Mouse (Mus musculus): ENCODE results near the gene Pcx. TPM values are rescaled to one million over a fixed set of nuclear protein-coding genes. Genes with fewer than 3 reads are reported as not detected.

Pcx gene
- polyA plus RNA-seq, 1 experiment from 2014 or later, result 56.3 TPM

DNA sequence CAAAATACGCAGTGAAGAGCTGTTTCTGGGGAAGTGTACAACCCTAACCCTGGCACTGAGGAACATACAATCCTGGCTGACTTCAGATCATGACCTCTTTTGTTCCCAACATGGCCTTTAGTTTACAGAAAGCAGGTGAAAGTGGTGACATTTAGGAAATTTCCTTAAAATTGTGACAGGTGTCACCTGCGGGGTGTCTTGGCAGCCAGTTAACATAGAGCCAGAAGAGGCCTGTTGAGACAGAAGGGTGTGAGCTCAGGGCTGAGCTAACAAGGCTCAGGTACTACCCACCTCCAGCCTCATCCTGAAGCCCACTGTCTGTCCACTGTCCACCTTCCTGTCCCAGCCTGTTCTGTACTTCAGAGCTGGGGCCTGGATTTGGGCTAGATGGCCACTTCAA, 30.2 kb upstream of the Pcx start:
- Histone ChIP-seq H3K4me3 (replicated peaks) (no peak overlapping the region), H3K36me3 (replicated peaks) (no peaks in the 10 kb centered on the region), H3K27me3 (peaks cover 53% of the 10 kb centered on the region), H3K9me3 (replicated peaks) (no peaks in the 10 kb centered on the region), H3K27ac (replicated peaks) (no peak overlapping the region), H3K9ac (no peak overlapping the region), H3K4me2 (no peak overlapping the region), H3K4me1 (replicated peaks) (peaks cover 15% of the 10 kb centered on the region)
- 64% methylated on average over 2 of the region's 2 CpGs for WGBS (ENCODE audit: insufficient replicate concordance)
- ATAC-seq (ENCODE audit: insufficient read depth), result no peak

DNA sequence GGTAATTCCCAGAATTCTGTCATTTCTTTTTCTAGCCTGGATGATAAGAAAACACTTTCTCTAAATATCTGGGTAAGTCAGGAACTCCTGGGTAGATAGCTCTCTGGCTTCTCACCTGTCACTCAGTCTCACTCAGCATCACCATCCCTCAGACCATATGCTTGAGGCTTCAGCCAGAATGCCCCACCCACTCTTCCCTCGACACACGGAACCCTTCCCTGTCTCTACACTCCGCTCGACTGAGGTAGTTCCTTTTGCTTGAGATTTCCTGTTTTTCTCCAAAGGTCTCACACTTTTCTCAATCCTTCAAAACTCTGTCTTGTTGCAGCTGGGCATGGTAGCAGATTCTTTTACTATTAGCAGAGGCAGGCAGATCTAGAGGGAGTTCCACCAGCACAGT, 28.9 kb upstream of the Pcx start:
- no peak for ATAC-seq (ENCODE audit: insufficient read depth)
- H3K4me3 ChIP-seq (replicated peaks), result no peak overlapping the region
- no peak overlapping the region for H3K4me2 ChIP-seq
- H3K9me3 ChIP-seq (replicated peaks), result no peaks in the 10 kb centered on the region
- 19% methylated on average over 4 of the region's 4 CpGs for WGBS (ENCODE audit: insufficient replicate concordance)
- no peaks in the 10 kb centered on the region for H3K36me3 ChIP-seq (replicated peaks)
- H3K4me1 ChIP-seq (replicated peaks), result peaks cover 15% of the 10 kb centered on the region
- peaks cover 40% of the 10 kb centered on the region for H3K27me3 ChIP-seq
- no peak overlapping the region for H3K27ac ChIP-seq (replicated peaks)
- no peak overlapping the region for H3K9ac ChIP-seq

DNA sequence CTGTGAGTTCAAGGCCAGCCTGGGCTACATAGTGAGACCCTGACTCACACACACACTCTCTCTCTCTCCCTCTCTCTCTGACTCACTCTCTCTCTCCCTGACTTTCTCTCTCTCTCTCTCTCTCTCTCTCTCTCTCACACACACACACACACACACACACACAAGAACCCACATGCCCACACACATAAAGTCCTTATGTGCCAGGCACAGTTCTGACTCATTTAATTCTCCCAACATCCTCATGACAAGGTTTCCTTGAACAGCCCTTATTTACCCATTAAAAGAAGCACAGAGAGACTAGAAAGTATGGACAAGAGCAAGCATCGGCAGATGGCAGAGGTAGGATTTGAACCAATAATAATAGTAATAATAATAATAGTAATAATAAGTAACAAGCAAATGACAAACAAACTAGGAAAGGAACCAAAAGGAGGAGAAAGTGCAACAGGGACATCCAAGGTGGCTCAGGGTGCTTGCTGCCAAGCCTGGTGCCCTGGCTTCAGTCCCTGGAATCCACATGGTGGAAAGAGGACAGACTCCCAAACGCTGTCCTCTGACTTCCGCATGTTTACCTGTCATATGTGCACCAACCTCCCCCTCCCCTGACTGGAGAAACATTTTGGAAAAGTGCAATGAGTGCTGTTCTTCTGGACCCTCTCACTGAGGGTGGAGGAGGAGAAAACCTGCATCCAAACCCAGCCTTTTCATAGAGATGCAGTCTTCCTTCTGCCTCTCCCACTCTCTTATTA, 28.0 kb upstream of the Pcx start:
- no peak overlapping the region for H3K4me2 ChIP-seq
- peaks cover 6% of the 10 kb centered on the region for H3K4me1 ChIP-seq (replicated peaks)
- no peak overlapping the region for H3K4me3 ChIP-seq (replicated peaks)
- 76% methylated on average over 3 of the region's 3 CpGs for WGBS (ENCODE audit: insufficient replicate concordance)
- no peak overlapping the region for H3K9ac ChIP-seq
- H3K27me3 ChIP-seq, result peaks cover 31% of the 10 kb centered on the region
- no peak overlapping the region for H3K27ac ChIP-seq (replicated peaks)
- ATAC-seq (ENCODE audit: insufficient read depth), result no peak
- no peaks in the 10 kb centered on the region for H3K9me3 ChIP-seq (replicated peaks)
- H3K36me3 ChIP-seq (replicated peaks), result no peaks in the 10 kb centered on the region

DNA sequence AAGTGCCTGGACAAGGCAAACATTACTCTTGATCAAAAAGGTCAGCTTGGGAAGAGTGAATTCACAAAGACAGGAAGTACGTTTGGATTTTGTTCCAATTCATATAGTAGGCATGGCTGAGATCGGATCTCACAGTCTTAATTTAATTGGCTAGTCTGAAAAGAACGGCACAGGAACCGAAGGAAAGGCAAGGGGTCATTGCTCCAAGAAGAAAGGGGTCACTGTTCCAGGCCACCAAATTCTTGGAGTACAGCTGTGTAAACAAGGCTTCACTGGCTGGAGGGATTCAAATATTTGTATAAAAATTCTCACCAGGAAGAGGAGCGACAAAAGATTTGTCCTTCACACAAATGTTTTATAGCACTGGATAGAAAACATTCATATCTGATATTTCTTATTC, 25.3 kb upstream of the Pcx start:
- no peak for ATAC-seq (ENCODE audit: insufficient read depth)
- 48% methylated on average over 5 of the region's 5 CpGs for WGBS (ENCODE audit: insufficient replicate concordance)
- H3K36me3 ChIP-seq (replicated peaks), result no peaks in the 10 kb centered on the region

DNA sequence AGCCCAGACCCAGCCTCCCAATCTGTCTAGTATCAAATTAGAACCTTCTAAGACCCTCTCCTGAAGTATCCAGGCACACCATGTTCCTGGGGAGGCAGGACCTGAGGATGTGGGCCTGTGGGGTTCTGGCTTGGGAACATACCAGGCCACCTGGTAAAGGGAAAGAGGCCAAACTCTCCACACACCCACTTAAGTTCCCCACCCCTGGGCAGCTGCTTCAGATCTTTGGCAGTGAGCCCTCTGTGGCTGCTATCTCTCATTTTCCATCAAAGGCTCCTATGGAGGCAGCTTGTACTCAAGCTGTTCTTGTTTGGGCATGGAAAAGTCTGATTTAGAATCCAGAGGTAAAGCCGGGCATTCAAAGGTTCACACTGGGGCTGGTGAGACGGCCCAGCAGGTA, 22.4 kb upstream of the Pcx start:
- Histone ChIP-seq H3K36me3 (replicated peaks) (no peaks in the 10 kb centered on the region), H3K27ac (replicated peaks) (no peak overlapping the region), H3K4me2 (no peak overlapping the region), H3K4me1 (replicated peaks) (0 out of 2 replicates have a peak, but pooled peaks cover 8% of the 10 kb centered on the region), H3K9ac (no peak overlapping the region), H3K27me3 (peaks cover under 1% of the 10 kb centered on the region; the same call in 1 of the 2 replicates), H3K9me3 (replicated peaks) (no peaks in the 10 kb centered on the region), H3K4me3 (replicated peaks) (no peak overlapping the region)
- no peak for ATAC-seq (ENCODE audit: insufficient read depth)
- 67% methylated on average over 2 of the region's 2 CpGs for WGBS (ENCODE audit: insufficient replicate concordance)

More for the DNA sequence above, 25.3 kb upstream of the Pcx start:
- Histone ChIP-seq H3K27ac (replicated peaks) (no peak overlapping the region), H3K4me1 (replicated peaks) (0 out of 2 replicates have a peak, but pooled peaks cover 4% of the 10 kb centered on the region), H3K4me3 (replicated peaks) (no peak overlapping the region), H3K9me3 (replicated peaks) (no peaks in the 10 kb centered on the region), H3K4me2 (no peak overlapping the region), H3K9ac (no peak overlapping the region), H3K27me3 (peaks cover 6% of the 10 kb centered on the region)

DNA sequence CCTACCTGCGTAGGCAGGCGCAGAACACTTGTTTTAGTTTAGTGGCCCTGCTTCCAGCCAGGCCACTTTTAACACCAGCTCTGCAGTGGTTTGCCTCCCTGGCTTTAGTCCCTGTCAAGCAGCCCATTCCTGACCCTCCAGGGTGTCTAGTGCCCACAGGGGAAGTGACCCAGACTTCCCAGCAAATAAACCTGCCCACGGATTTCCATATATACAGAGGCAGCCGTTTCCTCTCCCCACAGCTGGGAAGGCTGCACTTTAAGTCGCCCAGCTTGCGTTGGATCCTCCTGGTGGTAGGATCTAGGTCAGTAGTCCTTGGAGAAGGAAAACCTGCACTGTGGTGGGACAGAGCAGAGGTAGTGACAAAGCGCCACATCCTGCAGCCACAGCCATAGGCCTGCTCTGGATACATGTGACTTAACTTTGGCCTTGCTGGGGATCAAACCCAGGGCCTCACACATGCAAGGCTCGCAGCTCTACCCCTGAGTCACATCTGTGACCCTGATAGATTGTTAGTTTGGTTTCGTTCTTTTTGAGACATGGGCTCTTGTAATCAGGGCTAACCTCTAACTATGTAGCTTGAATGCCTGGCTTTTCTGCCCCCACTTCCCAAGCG, 19.1 kb upstream of the Pcx start:
- Histone ChIP-seq H3K4me3 (replicated peaks) (no peak overlapping the region), H3K27me3 (no peaks in the 10 kb centered on the region), H3K9me3 (replicated peaks) (no peaks in the 10 kb centered on the region), H3K4me1 (replicated peaks) (0 out of 2 replicates have a peak, but pooled peaks cover 8% of the 10 kb centered on the region), H3K36me3 (replicated peaks) (no peaks in the 10 kb centered on the region), H3K9ac (no peak overlapping the region), H3K27ac (replicated peaks) (no peak overlapping the region), H3K4me2 (no peak overlapping the region)
- WGBS (ENCODE audit: insufficient replicate concordance), result 56% methylated on average over 10 of the region's 10 CpGs
- no peak for ATAC-seq (ENCODE audit: insufficient read depth)

DNA sequence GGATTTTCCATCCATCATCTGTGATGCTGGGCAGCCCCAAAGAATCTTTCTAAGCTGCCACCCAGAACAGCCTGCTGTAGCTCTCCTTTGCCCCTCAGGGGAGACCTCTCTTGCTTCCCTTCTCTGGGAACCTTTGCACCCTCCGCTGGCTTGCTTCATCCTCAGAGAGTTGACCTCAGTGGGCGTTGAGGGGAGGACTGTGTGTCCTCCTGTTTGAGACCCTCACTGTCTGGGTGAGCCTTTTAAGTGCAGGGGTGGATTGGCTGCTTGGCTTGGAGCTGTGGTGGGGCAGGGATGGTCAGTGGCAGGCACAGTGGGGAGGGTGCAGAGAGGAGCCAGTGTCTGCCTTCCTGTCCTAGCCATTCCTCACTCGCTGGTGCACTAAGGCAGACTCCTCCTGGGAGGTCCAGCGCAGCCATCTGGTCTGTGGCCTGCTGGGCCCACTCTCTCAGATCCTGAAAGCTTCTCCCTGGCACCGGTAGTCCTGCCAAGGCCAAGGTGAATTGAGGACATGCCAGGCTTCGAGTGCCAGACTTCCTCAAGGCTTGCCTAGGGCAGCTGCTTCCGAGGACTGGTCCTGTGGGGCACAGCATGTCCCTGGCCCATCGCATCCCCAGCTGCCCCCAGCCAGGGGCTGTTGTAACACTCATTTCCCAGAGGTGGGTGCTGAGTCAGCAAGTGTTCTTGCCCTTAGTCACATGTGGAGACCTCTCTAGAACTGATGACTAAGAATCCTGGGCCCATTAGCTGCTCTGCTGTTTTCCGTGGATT, 17.6 kb upstream of the Pcx start:
- Histone ChIP-seq H3K36me3 (replicated peaks) (no peaks in the 10 kb centered on the region), H3K9me3 (replicated peaks) (no peaks in the 10 kb centered on the region), H3K27ac (replicated peaks) (no peak overlapping the region), H3K4me1 (replicated peaks) (peaks cover 21% of the 10 kb centered on the region), H3K4me2 (no peak overlapping the region), H3K27me3 (no peaks in the 10 kb centered on the region), H3K4me3 (replicated peaks) (no peak overlapping the region), H3K9ac (no peak overlapping the region)
- no peak for ATAC-seq (ENCODE audit: insufficient read depth)
- 45% methylated on average over 9 of the region's 9 CpGs for WGBS (ENCODE audit: insufficient replicate concordance)

DNA sequence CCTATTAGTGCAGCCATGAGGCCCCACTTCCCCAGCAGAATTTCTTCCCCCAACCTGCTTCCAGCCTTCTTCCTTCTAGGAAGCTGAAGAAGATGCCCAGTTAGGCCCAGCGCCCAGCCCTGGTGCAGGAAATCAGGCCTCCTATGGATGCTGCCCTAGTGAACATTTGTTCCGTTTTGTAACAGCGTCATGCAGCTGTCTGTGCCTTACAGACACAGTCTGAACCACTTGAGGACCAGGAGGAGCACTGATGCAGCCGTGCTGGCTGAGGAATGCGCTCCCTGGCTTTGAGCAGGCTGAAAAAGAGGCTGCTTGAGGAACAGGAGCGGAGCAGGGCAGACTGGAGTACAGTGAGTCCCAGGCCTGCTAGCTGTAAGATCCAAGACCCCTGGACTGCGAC, 15.6 kb upstream of the Pcx start:
- H3K4me2 ChIP-seq, result no peak overlapping the region
- H3K9ac ChIP-seq, result no peak overlapping the region
- H3K36me3 ChIP-seq (replicated peaks), result no peaks in the 10 kb centered on the region
- 61% methylated on average over 7 of the region's 7 CpGs for WGBS (ENCODE audit: insufficient replicate concordance)
- H3K9me3 ChIP-seq (replicated peaks), result no peaks in the 10 kb centered on the region
- H3K4me3 ChIP-seq (replicated peaks), result no peak overlapping the region
- no peaks in the 10 kb centered on the region for H3K27me3 ChIP-seq
- H3K4me1 ChIP-seq (replicated peaks), result peaks cover 27% of the 10 kb centered on the region
- no peak overlapping the region for H3K27ac ChIP-seq (replicated peaks)
- ATAC-seq (ENCODE audit: insufficient read depth), result no peak

DNA sequence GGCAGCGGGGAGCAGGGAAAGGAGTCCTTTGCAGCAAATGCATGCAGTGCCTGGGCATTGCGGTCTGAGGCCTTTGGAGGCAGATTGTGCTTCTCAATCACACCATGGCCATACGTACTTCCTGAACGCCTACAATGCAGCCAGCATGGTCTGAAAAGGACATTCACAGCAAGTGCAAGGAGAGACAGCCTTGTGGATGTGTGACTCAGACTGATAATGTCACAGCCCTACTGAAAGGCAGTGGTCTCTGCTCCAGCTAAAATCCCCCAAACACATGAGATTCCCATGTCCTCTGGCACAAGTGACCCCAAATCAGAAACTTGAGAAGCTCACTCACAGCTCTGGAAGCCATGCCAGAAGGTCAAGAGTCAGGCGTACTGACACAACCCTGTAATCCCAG, 14.5 kb upstream of the Pcx start:
- Histone ChIP-seq H3K4me1 (replicated peaks) (peaks cover 24% of the 10 kb centered on the region), H3K27me3 (no peaks in the 10 kb centered on the region), H3K4me3 (replicated peaks) (no peak overlapping the region), H3K36me3 (replicated peaks) (no peaks in the 10 kb centered on the region), H3K4me2 (no peak overlapping the region), H3K9me3 (replicated peaks) (no peaks in the 10 kb centered on the region), H3K9ac (no peak overlapping the region), H3K27ac (replicated peaks) (no peak overlapping the region)
- 63% methylated on average over 5 of the region's 5 CpGs for WGBS (ENCODE audit: insufficient replicate concordance)
- ATAC-seq (ENCODE audit: insufficient read depth), result no peak

DNA sequence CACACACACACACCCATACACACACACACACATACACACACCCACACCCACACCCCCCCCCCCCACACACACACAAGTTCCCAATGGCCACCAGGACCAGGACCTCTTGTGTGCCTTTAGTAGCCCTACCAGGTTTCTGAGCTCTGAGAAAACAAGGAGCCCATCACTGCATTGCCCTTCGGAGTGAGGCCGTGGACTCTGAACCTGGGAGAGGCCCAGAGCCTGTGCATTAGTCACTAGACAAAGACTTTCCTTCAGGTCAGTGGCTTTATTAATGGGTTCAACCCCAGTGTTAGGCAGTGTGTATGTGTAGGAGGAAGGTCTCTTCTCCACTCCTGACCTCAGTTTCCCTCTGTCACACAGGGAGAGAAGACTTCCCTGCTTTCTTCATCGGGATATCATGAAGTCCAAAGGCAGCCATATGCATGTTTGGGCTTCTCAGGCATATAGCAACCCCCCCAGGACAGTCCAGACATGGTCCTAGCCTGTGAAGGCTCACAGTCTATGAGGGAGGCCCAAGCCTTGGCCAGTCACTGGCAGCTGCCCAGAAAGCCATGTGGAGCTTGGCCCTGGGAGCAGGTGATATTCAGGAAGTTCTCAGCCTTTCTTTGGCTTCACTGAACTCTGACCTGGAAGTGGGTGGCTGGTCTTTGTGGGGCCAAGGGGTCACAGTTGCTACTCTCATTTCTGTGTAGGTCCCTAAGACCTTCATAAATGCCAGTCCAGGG, 13.6 kb upstream of the Pcx start:
- no peak overlapping the region for H3K4me3 ChIP-seq (replicated peaks)
- WGBS (ENCODE audit: insufficient replicate concordance), result 69% methylated on average over 3 of the region's 3 CpGs
- H3K36me3 ChIP-seq (replicated peaks), result no peaks in the 10 kb centered on the region
- no peaks in the 10 kb centered on the region for H3K27me3 ChIP-seq
- no peaks in the 10 kb centered on the region for H3K9me3 ChIP-seq (replicated peaks)
- no peak overlapping the region for H3K4me2 ChIP-seq
- H3K4me1 ChIP-seq (replicated peaks), result peaks cover 24% of the 10 kb centered on the region
- ATAC-seq (ENCODE audit: insufficient read depth), result no peak
- H3K27ac ChIP-seq (replicated peaks), result no peak overlapping the region
- no peak overlapping the region for H3K9ac ChIP-seq

All from liver, embryonic 15.5 days (tissue).